Mouse (Mus musculus): ENCODE results near the gene Fggy. TPM values are rescaled to one million over a fixed set of nuclear protein-coding genes. Genes with fewer than 3 reads are reported as not detected.

The Fggy gene
- polyA plus RNA-seq, 1 experiment from 2014 or later: 22.8 TPM

DNA sequence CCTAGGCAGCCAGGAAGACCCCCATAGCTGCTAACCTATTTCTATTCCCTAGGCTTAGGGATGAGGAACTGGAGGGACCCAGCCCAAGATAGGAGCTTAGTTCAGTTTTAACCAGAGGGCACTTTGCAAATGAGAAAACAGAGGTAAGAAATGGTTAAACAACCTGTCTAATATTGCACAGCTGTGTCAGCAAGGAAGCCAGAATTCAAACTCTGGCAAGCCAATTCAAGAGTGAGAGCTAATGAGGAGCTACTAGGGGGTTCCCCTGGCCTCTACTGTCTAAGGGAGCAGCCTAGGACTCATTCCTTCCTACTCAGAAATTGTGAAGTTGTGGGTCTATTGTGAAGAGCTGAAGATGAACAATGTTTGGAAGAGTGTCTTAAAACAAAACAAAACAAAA is 289.9 kb downstream of the Fggy start:
- no peak overlapping the region for H3K4me2 ChIP-seq (ENCODE audit: low read depth, low read length)

DNA sequence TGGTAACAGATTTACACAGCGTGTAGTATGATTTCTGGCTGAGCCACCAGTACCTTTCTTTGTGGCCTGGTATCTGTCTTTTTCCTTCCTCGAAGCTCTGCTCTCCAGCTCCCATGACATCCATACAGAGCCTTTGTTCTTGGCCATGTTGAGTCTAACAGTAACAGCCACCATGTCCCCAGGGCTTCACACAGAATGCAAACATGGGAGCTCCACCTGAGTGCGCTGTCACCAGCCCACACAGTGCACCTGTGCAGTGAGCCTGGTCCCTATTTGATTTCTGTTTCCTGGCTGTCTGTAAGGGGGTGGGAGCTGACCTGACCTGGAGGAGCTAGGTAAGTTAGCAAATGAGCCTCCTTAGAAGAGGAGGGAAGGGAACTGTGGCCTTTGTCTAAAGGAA is 290.4 kb downstream of the Fggy start:
- H3K27ac ChIP-seq (ENCODE audit: low read length): no peak overlapping the region

More for the DNA sequence above, 289.9 kb downstream of the Fggy start:
- no peak overlapping the region for H3K9ac ChIP-seq (ENCODE audit: low read depth, low read length)
- ATAC-seq: no peak
- 0 out of 2 replicates have a peak, but pooled peaks cover 4% of the 10 kb centered on the region for H3K4me1 ChIP-seq (ENCODE audit: control insufficient read depth, insufficient read depth, low read length)
- H3K27ac ChIP-seq (ENCODE audit: low read length): no peak overlapping the region
- H3K4me3 ChIP-seq (ENCODE audit: low read length): no peak overlapping the region
- H3K27me3 ChIP-seq (replicated peaks; ENCODE audit: control insufficient read depth, insufficient read depth, low read length): no peaks in the 10 kb centered on the region
- no peaks in the 10 kb centered on the region for H3K36me3 ChIP-seq (ENCODE audit: control insufficient read depth, insufficient read depth, low read length)
- H3K9me3 ChIP-seq (ENCODE audit: control insufficient read depth, low read length): no peaks in the 10 kb centered on the region

GRCm38 (mm10) chr4:95849497-95849896 is 292.2 kb downstream of the Fggy start:
- no peak overlapping the region for H3K4me2 ChIP-seq (ENCODE audit: low read depth, low read length)
- no peaks in the 10 kb centered on the region for H3K36me3 ChIP-seq (ENCODE audit: control insufficient read depth, insufficient read depth, low read length)
- no peak overlapping the region for H3K27ac ChIP-seq (ENCODE audit: low read length)
- 0 out of 2 replicates have a peak, but pooled peaks cover 4% of the 10 kb centered on the region for H3K4me1 ChIP-seq (ENCODE audit: control insufficient read depth, insufficient read depth, low read length)
- H3K27me3 ChIP-seq (replicated peaks; ENCODE audit: control insufficient read depth, insufficient read depth, low read length): no peaks in the 10 kb centered on the region
- no peaks in the 10 kb centered on the region for H3K9me3 ChIP-seq (ENCODE audit: control insufficient read depth, low read length)
- 82% methylated on average over 5 of the region's 5 CpGs for WGBS
- no peak overlapping the region for H3K9ac ChIP-seq (ENCODE audit: low read depth, low read length)
- no peak overlapping the region for H3K4me3 ChIP-seq (ENCODE audit: low read length)
- no peak for ATAC-seq

More for the DNA sequence above, 290.4 kb downstream of the Fggy start:
- ATAC-seq: no peak
- H3K4me1 ChIP-seq (ENCODE audit: control insufficient read depth, insufficient read depth, low read length): 0 out of 2 replicates have a peak, but pooled peaks cover 4% of the 10 kb centered on the region
- WGBS: 92% methylated on average over 3 of the region's 3 CpGs
- no peak overlapping the region for H3K4me3 ChIP-seq (ENCODE audit: low read length)
- H3K4me2 ChIP-seq (ENCODE audit: low read depth, low read length): no peak overlapping the region
- no peaks in the 10 kb centered on the region for H3K36me3 ChIP-seq (ENCODE audit: control insufficient read depth, insufficient read depth, low read length)
- H3K9me3 ChIP-seq (ENCODE audit: control insufficient read depth, low read length): no peaks in the 10 kb centered on the region
- no peaks in the 10 kb centered on the region for H3K27me3 ChIP-seq (replicated peaks; ENCODE audit: control insufficient read depth, insufficient read depth, low read length)
- H3K9ac ChIP-seq (ENCODE audit: low read depth, low read length): no peak overlapping the region

DNA sequence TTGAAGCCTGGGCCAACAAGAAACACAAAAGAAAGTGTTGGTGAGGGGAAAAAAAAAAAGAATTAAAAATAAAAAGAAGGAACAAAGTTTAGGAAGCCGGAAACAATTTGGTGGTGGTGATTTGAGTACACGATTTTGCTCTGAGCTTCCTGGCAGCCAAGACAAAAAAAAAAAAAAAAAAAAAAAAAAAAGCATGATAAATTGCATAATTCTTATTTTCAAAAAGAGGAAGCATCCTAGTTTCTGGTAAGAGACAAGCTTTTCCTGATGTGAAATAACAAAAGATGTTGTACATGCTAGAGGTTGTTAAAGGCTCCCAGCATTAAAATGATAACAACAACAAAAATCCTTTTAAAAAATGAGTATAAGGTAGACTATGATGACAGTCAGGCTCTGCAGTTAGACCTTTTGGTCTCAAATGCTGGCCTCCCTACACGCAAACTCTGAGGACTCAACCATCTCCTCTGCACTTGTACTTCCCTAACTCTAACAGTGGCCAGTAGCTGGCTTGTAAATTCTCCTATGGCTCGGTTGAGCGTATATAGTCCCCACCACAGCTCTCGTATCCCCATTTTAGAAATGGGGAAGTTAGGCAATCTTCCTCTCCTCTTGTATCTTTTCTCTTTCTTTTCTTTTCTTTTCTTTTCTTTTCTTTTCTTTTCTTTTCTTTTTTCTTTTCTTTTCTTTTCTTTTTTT is 292.9 kb downstream of the Fggy start:
- no peak overlapping the region for H3K4me3 ChIP-seq (ENCODE audit: low read length)
- H3K9me3 ChIP-seq (ENCODE audit: control insufficient read depth, low read length): no peaks in the 10 kb centered on the region
- 90% methylated on average over 6 of the region's 6 CpGs for whole genome bisulfite sequencing
- no peaks in the 10 kb centered on the region for H3K36me3 ChIP-seq (ENCODE audit: control insufficient read depth, insufficient read depth, low read length)
- no peak overlapping the region for H3K27ac ChIP-seq (ENCODE audit: low read length)
- H3K4me2 ChIP-seq (ENCODE audit: low read depth, low read length): no peak overlapping the region
- no peaks in the 10 kb centered on the region for H3K27me3 ChIP-seq (replicated peaks; ENCODE audit: control insufficient read depth, insufficient read depth, low read length)
- no peak overlapping the region for H3K9ac ChIP-seq (ENCODE audit: low read depth, low read length)
- 0 out of 2 replicates have a peak, but pooled peaks cover 4% of the 10 kb centered on the region for H3K4me1 ChIP-seq (ENCODE audit: control insufficient read depth, insufficient read depth, low read length)
- no peak for ATAC-seq

GRCm38 (mm10) chr4:95852257-95852656 is 294.9 kb downstream of the Fggy start:
- Histone ChIP-seq H3K27me3 (replicated peaks; ENCODE audit: control insufficient read depth, insufficient read depth, low read length) (no peaks in the 10 kb centered on the region), H3K4me3 (ENCODE audit: low read length) (no peak overlapping the region), H3K36me3 (ENCODE audit: control insufficient read depth, insufficient read depth, low read length) (no peaks in the 10 kb centered on the region), H3K9me3 (ENCODE audit: control insufficient read depth, low read length) (no peaks in the 10 kb centered on the region), H3K9ac (ENCODE audit: low read depth, low read length) (no peak overlapping the region), H3K4me1 (ENCODE audit: control insufficient read depth, insufficient read depth, low read length) (no peaks in the 10 kb centered on the region), H3K27ac (ENCODE audit: low read length) (no peak overlapping the region), H3K4me2 (ENCODE audit: low read depth, low read length) (no peak overlapping the region)
- WGBS: 81% methylated on average over 2 of the region's 2 CpGs
- peak; percentile 38; the same call in 1 of the 2 replicates for ATAC-seq

GRCm38 (mm10) chr4:95856008-95856407 is 298.7 kb downstream of the Fggy start:
- no peaks in the 10 kb centered on the region for H3K27me3 ChIP-seq (replicated peaks; ENCODE audit: control insufficient read depth, insufficient read depth, low read length)
- WGBS: 78% methylated on average over 2 of the region's 2 CpGs
- ATAC-seq: no peak
- no peaks in the 10 kb centered on the region for H3K36me3 ChIP-seq (ENCODE audit: control insufficient read depth, insufficient read depth, low read length)
- H3K4me1 ChIP-seq (ENCODE audit: control insufficient read depth, insufficient read depth, low read length): no peaks in the 10 kb centered on the region
- H3K4me2 ChIP-seq (ENCODE audit: low read depth, low read length): no peak overlapping the region
- no peak overlapping the region for H3K9ac ChIP-seq (ENCODE audit: low read depth, low read length)
- no peaks in the 10 kb centered on the region for H3K9me3 ChIP-seq (ENCODE audit: control insufficient read depth, low read length)
- no peak overlapping the region for H3K4me3 ChIP-seq (ENCODE audit: low read length)
- no peak overlapping the region for H3K27ac ChIP-seq (ENCODE audit: low read length)

GRCm38 (mm10) chr4:95860601-95861000 is 303.3 kb downstream of the Fggy start:
- ATAC-seq: no peak
- 48% methylated on average over 3 of the region's 3 CpGs for WGBS
- H3K4me3 ChIP-seq (ENCODE audit: low read length): no peak overlapping the region
- H3K27me3 ChIP-seq (replicated peaks; ENCODE audit: control insufficient read depth, insufficient read depth, low read length): no peaks in the 10 kb centered on the region
- H3K27ac ChIP-seq (ENCODE audit: low read length): no peak overlapping the region
- no peaks in the 10 kb centered on the region for H3K9me3 ChIP-seq (ENCODE audit: control insufficient read depth, low read length)
- peaks cover 12% of the 10 kb centered on the region; the same call in 1 of the 2 replicates for H3K4me1 ChIP-seq (ENCODE audit: control insufficient read depth, insufficient read depth, low read length)
- H3K36me3 ChIP-seq (ENCODE audit: control insufficient read depth, insufficient read depth, low read length): no peaks in the 10 kb centered on the region
- no peak overlapping the region for H3K4me2 ChIP-seq (ENCODE audit: low read depth, low read length)
- no peak overlapping the region for H3K9ac ChIP-seq (ENCODE audit: low read depth, low read length)

DNA sequence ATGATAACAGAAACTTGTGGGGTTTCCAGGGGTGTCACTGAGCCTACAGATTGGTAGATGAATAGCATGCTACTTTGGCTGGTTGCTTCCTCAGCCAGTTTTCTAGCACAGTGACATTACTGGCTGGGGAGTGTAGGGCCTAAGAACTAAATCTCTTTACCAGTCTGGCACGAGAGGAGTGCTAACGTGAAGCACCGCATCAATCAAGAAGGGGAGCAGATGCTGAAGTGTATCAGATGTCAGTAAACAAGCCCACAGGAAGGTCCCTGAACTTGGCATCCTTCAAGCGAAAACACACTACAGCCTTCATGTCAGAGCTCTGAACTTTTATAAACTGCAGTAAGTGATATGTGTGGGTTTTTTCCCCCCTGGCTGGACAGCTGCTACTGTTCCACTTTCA is 303.8 kb downstream of the Fggy start:
- Histone ChIP-seq H3K36me3 (ENCODE audit: control insufficient read depth, insufficient read depth, low read length) (no peaks in the 10 kb centered on the region), H3K27ac (ENCODE audit: low read length) (no peak overlapping the region), H3K4me3 (ENCODE audit: low read length) (no peak overlapping the region), H3K4me2 (ENCODE audit: low read depth, low read length) (no peak overlapping the region), H3K4me1 (ENCODE audit: control insufficient read depth, insufficient read depth, low read length) (peaks cover 12% of the 10 kb centered on the region; the same call in 1 of the 2 replicates), H3K9ac (ENCODE audit: low read depth, low read length) (no peak overlapping the region), H3K27me3 (replicated peaks; ENCODE audit: control insufficient read depth, insufficient read depth, low read length) (no peaks in the 10 kb centered on the region), H3K9me3 (ENCODE audit: control insufficient read depth, low read length) (no peaks in the 10 kb centered on the region)
- 48% methylated on average over 4 of the region's 4 CpGs for WGBS
- ATAC-seq: no peak

GRCm38 (mm10) chr4:95861741-95862155 is 304.4 kb downstream of the Fggy start:
- H3K36me3 ChIP-seq (ENCODE audit: control insufficient read depth, insufficient read depth, low read length): no peaks in the 10 kb centered on the region
- no peak overlapping the region for H3K27ac ChIP-seq (ENCODE audit: low read length)
- peaks cover 12% of the 10 kb centered on the region; the same call in 1 of the 2 replicates for H3K4me1 ChIP-seq (ENCODE audit: control insufficient read depth, insufficient read depth, low read length)
- ATAC-seq: no peak
- H3K27me3 ChIP-seq (replicated peaks; ENCODE audit: control insufficient read depth, insufficient read depth, low read length): no peaks in the 10 kb centered on the region
- H3K4me2 ChIP-seq (ENCODE audit: low read depth, low read length): no peak overlapping the region
- no peaks in the 10 kb centered on the region for H3K9me3 ChIP-seq (ENCODE audit: control insufficient read depth, low read length)
- no peak overlapping the region for H3K4me3 ChIP-seq (ENCODE audit: low read length)
- 90% methylated on average over 5 of the region's 5 CpGs for whole genome bisulfite sequencing
- H3K9ac ChIP-seq (ENCODE audit: low read depth, low read length): no peak overlapping the region
